Mouse (Mus musculus): ENCODE measurements around the gene Tmem151a.

DNA sequence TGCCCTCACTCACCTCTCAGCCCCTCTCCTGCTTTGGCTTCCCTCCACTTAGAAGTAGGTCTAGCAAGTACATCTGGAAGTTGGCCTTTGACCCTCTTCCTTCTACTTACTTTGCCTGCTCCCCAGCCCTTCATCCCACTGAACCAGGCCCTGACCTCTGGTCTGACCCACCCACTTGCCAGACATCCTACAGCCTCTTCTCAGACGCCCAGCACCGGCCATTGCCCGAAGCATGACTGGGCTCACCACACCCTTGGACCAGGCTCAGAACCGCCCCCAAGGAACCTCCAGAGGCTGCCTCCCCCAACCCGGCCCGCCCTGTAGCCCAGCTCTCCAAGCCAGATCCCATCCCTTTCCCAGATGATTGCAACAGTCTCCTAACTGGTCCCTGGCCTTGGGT lies 22.9 kb downstream of the Tmem151a start:
- no peak for TF ChIP-seq POLR2A (IDR thresholded peaks at IDR 0.05; ENCODE audit: extremely low read depth, insufficient read depth, low read length)
- no peak for TF ChIP-seq CTCF (IDR thresholded peaks at IDR 0.05; ENCODE audit: extremely low read depth, insufficient read depth, low read length)

All from cortical plate, adult 2 months (tissue).